14 mouse cellular contexts compared by ENCODE assay signal in genomic region chr4:114486885-114487531, GRCm38 (mm10).
DNase-seq lines count a peak whose midpoint lies in the region; ATAC-seq and TF ChIP-seq lines count a peak whose summit lies in the region.
"Had no signal": no experiment of that assay in that cellular context is flagged by ENCODE, and none has a peak within 500 bp of the region (broad histone marks: within the 10 kb centered on the region; RNA-seq: fewer than 3 reads in every experiment).

No protein-coding gene starts in this region.

- H3K9me3 ChIP-seq in heart, embryonic 12.5 days (replicated peaks): peaks cover 9% of the 10 kb centered on the region
- no peaks in the 10 kb centered on the region for H3K9me3 ChIP-seq in hindbrain, embryonic 15.5 days
- H3K9me3 ChIP-seq in liver, postnatal 0 days (ENCODE audit: low read length): no peaks in the 10 kb centered on the region
- H3K9me3 ChIP-seq: embryonic facial prominence, embryonic 12.5 days; liver, embryonic 13.5 days had no signal

- H3K27ac ChIP-seq in heart, embryonic 12.5 days (ENCODE audit: poor library complexity, severe bottlenecking): no peak overlapping the region
- no peak overlapping the region for H3K27ac ChIP-seq in hindbrain, embryonic 15.5 days (replicated peaks)
- no peak overlapping the region for H3K27ac ChIP-seq in liver, postnatal 0 days (ENCODE audit: low read depth)
- H3K27ac ChIP-seq: embryonic facial prominence, embryonic 12.5 days; liver, embryonic 13.5 days; macrophage had no signal

- H3K4me3 ChIP-seq in heart, embryonic 12.5 days: no peak overlapping the region
- no peak overlapping the region for H3K4me3 ChIP-seq in hindbrain, embryonic 15.5 days
- no peak overlapping the region for H3K4me3 ChIP-seq in liver, postnatal 0 days (ENCODE audit: low read depth, low read length)
- H3K4me3 ChIP-seq: embryonic facial prominence, embryonic 12.5 days; liver, embryonic 13.5 days had no signal

- 35% methylated on average over 2 of the region's 2 CpGs for WGBS in heart, embryonic 12.5 days
- 63% methylated on average over 2 of the region's 2 CpGs for WGBS in hindbrain, embryonic 15.5 days
- 72% methylated on average over 2 of the region's 2 CpGs for WGBS in liver, postnatal 0 days (ENCODE audit: insufficient replicate concordance)

- no peak overlapping the region for H3K9ac ChIP-seq in heart, embryonic 12.5 days
- no peak overlapping the region for H3K9ac ChIP-seq in hindbrain, embryonic 15.5 days
- no peak overlapping the region for H3K9ac ChIP-seq in liver, postnatal 0 days (replicated peaks)
- H3K9ac ChIP-seq: embryonic facial prominence, embryonic 12.5 days; liver, embryonic 13.5 days had no signal

- TF ChIP-seq EP300 in liver, postnatal 0 days (IDR thresholded peaks at IDR 0.05; ENCODE audit: low read depth): no peak

- peaks cover 24% of the 10 kb centered on the region for H3K4me1 ChIP-seq in heart, embryonic 12.5 days (replicated peaks)
- H3K4me1 ChIP-seq in hindbrain, embryonic 15.5 days (replicated peaks): peaks cover 13% of the 10 kb centered on the region
- H3K4me1 ChIP-seq in liver, postnatal 0 days (ENCODE audit: insufficient read depth): no peaks in the 10 kb centered on the region
- H3K4me1 ChIP-seq: embryonic facial prominence, embryonic 12.5 days; liver, embryonic 13.5 days had no signal

- no peak for TF ChIP-seq POLR2A in brain, embryonic 14.5 days (IDR thresholded peaks at IDR 0.05; ENCODE audit: borderline replicate concordance, extremely low read depth, insufficient read depth, insufficient read length, poor library complexity, severe bottlenecking)

- H3K36me3 ChIP-seq in heart, embryonic 12.5 days: no peaks in the 10 kb centered on the region
- no peaks in the 10 kb centered on the region for H3K36me3 ChIP-seq in hindbrain, embryonic 15.5 days
- H3K36me3 ChIP-seq in liver, postnatal 0 days (replicated peaks; ENCODE audit: insufficient read depth, low read length): no peaks in the 10 kb centered on the region
- H3K36me3 ChIP-seq: embryonic facial prominence, embryonic 12.5 days; liver, embryonic 13.5 days had no signal

- peak; percentile 87 for DNase-seq in heart, adult 11 months
- peak; percentile 45 for DNase-seq in left cerebral cortex, postnatal 4 days
- no peak for DNase-seq in left cerebral cortex, postnatal 10 days (ENCODE audit: extremely low spot score in 1 of 2, low spot score in 2 of 2)
- DNase-seq in brain, embryonic 14.5 days (ENCODE audit: low read depth): peak; percentile 47
- no peak for DNase-seq in natural killer cell, adult 2 months (ENCODE audit: low spot score in 2 of 2)
- DNase-seq in liver, postnatal 0 days: no peak
- DNase-seq: adrenal gland, postnatal 14 days; gastrocnemius, postnatal 14 days; liver, embryonic 13.5 days; thymus, postnatal 14 days had no signal

- peaks cover 61% of the 10 kb centered on the region for H3K27me3 ChIP-seq in heart, embryonic 12.5 days (replicated peaks)
- H3K27me3 ChIP-seq in hindbrain, embryonic 15.5 days: no peaks in the 10 kb centered on the region
- no peaks in the 10 kb centered on the region for H3K27me3 ChIP-seq in liver, postnatal 0 days (ENCODE audit: insufficient read depth, low read length)
- H3K27me3 ChIP-seq: embryonic facial prominence, embryonic 12.5 days; liver, embryonic 13.5 days had no signal

- intact Hi-C loops in left cerebral cortex, postnatal 4 days (cut with DNase I): no loop called here
- intact Hi-C loops in left cerebral cortex, postnatal 10 days (cut with DNase I): no loop called here

- TF ChIP-seq CTCF in brain, embryonic 14.5 days (IDR thresholded peaks at IDR 0.05; ENCODE audit: borderline replicate concordance, extremely low read depth, insufficient read depth, insufficient read length): no peak
- no peak for TF ChIP-seq CTCF in liver, postnatal 0 days (IDR thresholded peaks at IDR 0.05; ENCODE audit: low read depth)

- ATAC-seq in heart, embryonic 12.5 days (ENCODE audit: insufficient number of reproducible peaks, low FRiP score): no peak
- peak; percentile 63; the same call in 1 of the 2 replicates for ATAC-seq in hindbrain, embryonic 15.5 days (ENCODE audit: low FRiP score, low read depth)
- no peak for ATAC-seq in liver, postnatal 0 days

- H3K4me2 ChIP-seq in heart, embryonic 12.5 days: no peak overlapping the region
- no peak overlapping the region for H3K4me2 ChIP-seq in hindbrain, embryonic 15.5 days
- no peak overlapping the region for H3K4me2 ChIP-seq in liver, postnatal 0 days (ENCODE audit: low read depth, low read length)
- H3K4me2 ChIP-seq: embryonic facial prominence, embryonic 12.5 days; liver, embryonic 13.5 days had no signal

Comparison
In these comparisons a context has a peak if more than half of its experiments do, and no peak if none do; other contexts are left out.
1. DNase-seq: peak in heart, adult 11 months (single experiment), left cerebral cortex, postnatal 4 days (single experiment) and brain, embryonic 14.5 days (single experiment); none in left cerebral cortex, postnatal 10 days (0 of 2), natural killer cell, adult 2 months (0 of 2) and liver, postnatal 0 days (single experiment).